Mouse (Mus musculus) spleen, postnatal 14 days (tissue): ENCODE data around the gene Gm10647.
"Not testable (repeated sequence)": the region's sequence is repeated elsewhere in the genome, so short reads cannot be mapped to it uniquely, and the experiment has no call there.

Experiments
- DNase-seq, 2 experiments: peaks; one replicate each; pipeline ENCODE4 v3.0.0; 2021 to 2022; ENCODE audit warnings: low spot score in 2 of 2

The Gm10647 gene

DNA sequence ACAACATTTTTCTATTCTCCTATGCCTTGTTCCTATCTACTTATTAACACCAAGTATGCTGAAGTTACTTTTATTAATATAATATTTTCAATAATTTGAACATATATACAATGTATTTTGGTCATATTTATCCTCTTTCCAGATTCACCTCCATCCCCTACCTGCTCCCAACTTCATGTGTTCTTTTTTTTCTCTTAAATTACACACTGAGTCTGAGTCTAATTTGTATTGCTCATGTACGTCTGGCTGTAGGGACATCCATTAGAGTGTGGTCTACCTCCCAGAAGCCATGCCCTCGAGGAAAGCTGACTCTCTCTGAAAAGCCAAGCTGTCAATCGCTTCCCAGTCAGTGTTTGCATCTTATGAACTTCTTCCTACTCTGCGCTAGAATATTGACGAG is at the start of gene Gm10647:
Gene Gm10647, plus strand, starts transcription at position 301 of the 400 bp plus-strand sequence.
- no peak for DNase-seq

DNA sequence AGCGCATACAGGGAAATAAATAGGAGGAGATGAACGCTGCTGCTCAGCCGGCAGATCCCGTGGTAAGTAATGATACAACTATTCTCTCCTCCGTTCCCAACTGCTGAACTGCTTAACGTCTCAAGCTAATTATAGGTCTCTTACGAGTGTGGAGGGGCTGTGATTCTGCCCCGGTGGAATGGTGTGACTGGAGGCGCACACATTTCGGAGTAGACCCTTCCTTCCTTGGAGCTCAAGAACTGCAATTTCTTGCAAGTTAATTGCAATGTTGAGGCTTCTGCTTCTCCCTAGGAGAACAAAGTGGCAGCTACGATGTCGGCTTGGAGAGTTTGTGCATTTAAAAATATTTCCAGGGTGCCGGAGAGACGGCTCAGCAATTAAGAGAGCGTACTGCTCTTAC is 48.4 kb upstream of the Gm10647 start:
- no peak for DNase-seq

DNA sequence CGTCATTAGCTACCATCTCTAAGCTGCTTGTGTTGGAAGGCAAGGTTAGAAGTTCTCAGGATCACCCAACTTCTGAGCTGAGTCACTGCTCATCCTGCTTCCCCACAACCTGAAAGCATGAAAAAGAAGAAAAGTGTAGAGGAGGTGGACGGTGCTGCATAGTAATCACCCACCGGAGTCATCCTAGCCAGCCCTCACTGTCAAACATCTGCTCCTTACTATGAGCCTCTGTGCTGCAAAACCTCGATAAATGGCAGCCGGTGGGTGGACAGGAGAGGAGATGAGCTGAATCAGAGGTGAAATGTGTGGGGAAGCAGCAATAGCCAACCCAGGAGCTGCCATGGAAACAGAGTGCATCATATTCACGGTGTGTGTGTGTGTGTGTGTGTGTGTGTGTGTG is 44.0 kb upstream of the Gm10647 start:
- DNase-seq, result no peak

DNA sequence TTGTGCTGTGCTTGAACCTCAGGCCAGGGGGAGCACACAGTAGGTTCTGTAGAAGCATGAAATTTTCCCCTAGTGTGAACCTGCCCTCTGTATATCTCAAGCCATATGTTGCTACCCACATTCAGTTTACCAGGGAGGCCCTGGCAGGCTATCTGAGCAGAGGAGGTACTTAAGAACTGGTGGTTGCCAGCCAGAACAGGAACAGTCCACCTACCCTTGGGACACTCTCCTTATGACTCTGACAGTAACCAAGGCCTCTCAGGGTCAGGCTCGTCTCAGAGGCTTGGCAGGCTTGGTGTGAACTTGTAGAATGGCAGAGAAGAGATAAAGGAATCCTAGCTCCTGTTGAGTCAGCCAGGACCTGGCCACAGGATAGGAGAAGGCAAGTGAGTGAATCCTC is 35.8 kb upstream of the Gm10647 start:
- no peak for DNase-seq

DNA sequence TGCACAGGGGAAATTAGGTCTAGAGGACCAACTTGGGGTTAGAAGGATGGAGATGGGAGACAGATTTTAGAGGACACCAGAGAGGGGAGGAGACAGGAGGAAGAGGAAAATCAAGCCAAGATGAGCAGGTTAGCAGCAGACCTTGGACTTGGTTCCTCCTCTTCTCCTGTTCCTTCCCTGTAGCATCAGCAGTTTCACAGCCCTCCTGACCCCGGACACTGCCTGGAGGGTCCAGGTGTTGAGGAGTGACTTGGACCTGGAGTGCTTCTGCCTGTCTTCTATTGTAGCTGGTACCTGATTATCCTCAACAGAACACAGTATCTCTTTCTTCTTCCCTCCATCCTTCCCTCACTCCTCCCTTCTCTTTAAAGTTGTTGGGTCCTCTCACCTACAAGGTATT is 28.1 kb upstream of the Gm10647 start:
- no peak for DNase-seq

DNA sequence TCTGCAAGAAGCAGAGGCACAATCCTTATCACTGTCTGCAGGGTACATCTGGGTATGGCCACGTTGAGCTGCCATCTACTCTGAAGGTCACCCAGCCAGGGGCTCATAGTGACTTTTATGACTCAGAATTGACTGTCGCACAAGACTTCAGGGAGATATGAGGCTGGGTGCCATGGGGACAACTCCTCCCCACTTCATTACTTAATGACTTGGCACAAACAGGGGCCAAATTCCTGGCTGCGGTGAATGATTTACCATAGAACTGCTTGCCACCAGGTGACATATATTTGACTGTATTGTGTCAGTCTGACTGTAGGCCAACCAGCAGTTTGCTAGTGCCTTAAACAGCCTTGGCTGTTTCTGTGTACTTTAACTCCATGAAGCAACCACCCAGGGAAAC is 27.6 kb upstream of the Gm10647 start:
- no peak for DNase-seq

DNA sequence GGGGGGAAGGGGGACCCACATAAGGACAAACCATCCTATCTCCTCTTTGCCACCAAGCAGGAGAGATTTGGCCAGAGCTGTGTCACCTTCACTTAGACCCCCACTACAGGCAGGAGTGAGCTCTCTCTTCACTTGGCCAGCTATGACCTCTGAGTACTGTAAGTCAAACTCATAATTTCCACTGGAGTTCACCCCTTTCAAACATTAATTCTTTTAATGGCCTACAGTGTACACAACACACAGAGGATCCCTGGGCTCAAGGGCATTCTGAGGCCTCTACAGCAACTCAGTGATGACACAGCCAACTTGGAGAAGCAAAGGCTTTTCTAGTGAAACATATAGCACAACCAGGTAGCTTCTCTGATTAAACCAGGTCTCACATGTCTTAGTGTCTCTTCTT is 26.1 kb upstream of the Gm10647 start:
- no peak for DNase-seq

DNA sequence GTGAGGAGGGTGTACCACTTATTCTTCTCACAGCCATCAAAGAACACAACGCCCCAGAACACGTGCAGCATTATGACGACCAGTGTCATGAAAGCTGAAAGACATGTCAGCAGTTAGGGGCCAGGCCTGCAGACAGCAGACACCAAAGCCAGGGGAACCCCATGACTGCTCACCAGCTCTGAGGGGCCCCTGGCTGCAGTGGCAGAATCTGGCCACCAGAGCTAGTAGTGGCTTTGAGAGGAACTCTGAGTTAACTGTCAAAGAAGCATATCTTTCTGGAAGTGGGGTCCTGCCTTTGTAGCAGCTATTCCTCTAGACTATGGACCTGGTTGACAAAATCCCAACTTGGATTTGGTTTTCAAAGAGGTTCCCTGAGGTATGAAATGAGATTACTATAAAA is 12.3 kb upstream of the Gm10647 start:
- peak in 1 of 2 experiments; percentile 25 for DNase-seq

DNA sequence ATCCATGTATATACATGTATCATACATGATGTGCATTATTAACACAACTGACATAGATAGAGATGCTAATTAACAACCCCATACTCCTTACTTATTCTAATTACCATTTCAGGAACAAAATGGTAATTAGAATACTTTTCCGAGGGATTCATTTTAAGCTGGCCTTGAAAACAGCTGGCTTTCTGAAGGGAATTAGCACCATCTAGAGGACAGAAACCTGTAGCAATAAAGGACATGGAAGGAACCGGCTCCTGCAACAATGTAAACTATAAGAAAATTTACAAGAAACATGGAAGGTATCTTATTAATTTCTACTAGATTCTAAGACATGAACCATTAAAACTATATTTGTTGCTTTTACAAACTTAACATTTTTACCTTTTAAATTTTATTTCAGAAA is 9.0 kb upstream of the Gm10647 start:
- no peak for DNase-seq

DNA sequence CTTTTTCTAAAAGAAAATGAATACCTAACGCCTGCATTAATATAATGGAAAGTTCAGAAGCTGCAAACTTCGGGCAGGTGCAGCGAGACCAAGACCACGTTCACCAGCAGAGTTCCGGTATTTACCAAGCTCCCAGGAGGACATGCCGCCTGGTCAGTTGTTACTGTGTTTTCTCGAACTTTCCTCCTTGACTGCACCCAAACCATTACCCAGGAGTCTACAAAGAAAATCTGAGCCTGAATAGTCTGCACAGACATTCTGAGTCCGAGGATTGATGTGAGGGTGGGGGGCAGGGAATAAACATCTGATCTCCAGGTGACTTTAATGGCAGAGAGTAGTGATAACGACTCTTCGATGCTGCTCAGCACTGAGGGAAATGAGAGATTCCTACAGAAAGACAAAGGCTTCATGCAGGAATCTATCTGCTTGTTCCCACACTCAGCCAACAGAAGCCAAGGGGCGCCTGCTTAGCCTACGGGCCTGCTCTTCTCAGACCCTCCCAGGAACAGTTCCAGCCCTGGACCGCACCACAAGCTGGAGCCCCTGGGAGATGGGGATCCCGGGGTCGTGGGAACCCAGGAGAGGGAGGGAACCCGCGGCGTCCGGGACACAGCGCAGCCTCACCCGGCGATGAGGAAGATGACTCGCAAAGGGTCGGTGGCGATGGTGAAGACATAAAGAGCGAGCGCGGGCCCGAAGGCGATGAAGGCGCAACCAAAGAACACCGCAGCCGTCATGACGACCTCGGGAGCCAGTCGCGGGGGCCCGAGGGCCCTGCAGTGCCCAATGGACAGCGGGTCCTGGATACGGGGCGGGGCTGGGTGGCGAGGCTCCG is 2.0 kb upstream of the Gm10647 start:
- no peak for DNase-seq

DNA sequence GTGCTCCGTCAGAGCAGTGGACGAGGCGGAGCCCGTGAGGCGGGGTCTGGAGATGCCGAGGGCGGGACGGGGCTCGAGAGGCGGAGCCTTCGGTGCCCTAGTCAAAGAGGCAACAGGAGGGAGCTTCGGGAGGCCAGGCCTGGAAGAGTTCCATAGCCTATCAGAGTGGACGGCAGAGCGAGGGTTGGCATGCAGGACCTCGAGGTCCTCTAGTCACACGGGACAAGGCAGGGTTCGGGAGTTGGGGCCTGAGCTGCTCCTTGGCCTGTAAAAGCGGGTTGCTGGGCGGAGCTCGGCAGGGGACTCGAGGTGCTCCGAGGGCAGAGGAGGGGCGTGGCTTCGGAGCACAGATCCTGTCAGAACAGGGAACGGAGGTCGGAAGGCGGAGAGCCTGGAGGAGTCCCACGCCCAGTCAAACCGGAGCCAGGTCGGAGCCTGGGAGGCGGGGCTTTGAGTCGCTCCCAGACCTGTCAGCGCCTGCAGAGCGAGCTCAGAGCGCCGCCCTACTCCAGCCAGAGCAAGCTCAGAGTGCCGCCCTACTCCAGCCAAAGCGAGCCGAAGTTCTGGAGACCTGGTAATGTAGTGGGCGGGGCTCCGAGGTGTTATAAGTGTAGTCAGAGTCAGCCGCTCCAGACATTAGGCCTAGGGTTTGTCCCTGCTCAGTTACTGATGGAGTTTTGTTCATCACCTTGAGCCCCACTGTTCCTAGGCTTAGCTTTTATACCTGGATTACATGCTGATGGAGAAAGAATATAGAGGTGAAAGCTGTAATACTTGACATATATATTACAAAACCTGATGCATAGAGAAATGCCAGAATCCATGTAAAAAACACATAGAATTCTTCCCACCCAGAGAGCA is 1.1 kb upstream of the Gm10647 start, which contains the start of gene Aph1b:
Gene Aph1b, minus strand, starts transcription at position 27 of the 861 bp plus-strand sequence.
- peak; percentile 77 for DNase-seq

DNA sequence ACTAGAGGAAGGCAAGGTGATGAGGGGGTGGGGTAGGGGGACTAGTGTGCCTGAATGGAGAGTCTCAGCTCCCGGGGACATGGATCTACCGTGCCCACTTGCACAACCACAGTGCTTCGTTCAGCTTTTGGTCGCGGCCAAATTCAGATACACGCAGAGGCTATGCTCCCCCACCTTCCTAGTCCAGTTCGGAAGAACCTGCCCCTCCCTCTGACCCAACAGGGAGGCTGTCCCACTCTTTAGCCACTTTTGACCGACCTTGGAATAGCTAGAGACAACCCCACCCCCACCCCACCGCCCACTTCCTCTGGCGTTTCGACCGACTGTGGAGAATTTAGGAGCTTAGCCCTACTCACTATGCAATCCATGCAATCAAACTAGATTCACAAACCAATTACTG is 5.1 kb downstream of the Gm10647 start:
- no peak for DNase-seq

DNA sequence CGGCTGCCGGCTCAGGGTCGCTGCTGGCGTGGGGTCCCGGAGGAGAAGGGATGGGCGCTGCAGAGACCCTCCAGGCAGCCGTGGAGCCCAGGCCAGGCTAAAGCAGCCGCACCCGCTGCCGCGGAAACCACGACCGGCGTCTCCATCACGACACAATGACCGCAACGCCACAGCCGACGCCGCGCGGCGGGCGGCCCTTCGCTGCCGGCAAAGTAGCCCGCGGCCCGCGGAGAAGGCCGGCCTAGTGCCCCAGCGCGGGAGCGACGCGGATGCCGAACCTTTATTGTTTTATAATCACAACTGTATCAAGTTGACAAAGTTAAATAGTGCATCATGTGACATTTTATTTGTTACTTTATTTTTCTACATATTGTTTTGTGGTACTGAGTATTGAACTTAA is 9.1 kb downstream of the Gm10647 start:
- DNase-seq, result not testable (repeated sequence)

DNA sequence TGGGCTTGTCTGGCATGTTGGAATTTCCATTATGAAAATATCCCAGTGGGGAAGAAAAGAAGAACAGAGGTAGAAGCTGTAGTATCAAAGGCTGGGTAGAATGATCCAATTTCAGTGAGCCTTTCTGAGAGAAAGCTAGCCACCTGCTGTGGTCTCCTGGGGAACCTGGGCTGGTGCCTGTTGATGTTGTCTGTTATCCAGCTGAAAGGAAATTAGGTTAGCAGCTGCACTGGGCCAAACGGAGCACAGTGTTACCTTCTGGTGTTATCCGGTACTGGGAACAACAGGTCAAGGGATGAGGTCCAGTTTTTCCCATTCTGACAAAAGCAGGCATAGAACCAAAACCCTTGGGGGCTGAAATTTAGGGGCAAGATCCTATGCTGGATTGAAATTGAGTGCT is 16.6 kb downstream of the Gm10647 start:
- DNase-seq, result no peak

DNA sequence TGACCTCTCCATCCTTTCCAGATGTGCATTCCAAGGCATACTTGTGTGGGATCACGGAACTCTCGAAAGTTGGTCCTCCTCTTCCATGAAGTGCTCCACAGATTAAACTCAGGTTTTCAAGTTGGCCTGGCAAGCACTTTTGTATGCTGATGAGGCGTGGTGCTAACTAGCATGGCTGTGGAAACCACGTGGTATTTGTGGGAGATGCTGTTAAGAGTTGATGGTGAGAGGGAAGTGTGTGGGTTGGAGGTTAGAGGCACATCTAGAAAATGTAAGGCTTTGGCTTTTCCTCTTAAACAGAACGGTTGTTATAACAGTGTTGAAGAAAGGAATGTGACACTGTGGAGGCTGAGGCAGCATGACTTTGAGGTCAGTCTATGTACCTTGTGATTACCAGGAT is 24.2 kb downstream of the Gm10647 start:
- DNase-seq, result no peak

DNA sequence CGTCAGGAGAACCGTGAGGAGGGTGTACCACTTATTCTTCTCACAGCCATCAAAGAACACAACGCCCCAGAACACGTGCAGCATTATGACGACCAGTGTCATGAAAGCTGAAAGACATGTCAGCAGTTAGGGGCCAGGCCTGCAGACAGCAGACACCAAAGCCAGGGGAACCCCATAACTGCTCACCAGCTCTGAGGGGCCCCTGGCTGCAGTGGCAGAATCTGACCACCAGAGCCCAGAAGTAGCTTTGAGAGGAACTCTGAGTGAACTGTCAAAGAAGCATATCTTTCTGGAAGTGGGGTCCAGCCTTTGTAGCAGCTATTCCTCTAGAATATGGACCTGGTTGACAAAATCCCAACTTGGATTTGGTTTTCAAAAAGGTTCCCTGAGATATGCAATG is 25.4 kb downstream of the Gm10647 start:
- not testable (repeated sequence) for DNase-seq

DNA sequence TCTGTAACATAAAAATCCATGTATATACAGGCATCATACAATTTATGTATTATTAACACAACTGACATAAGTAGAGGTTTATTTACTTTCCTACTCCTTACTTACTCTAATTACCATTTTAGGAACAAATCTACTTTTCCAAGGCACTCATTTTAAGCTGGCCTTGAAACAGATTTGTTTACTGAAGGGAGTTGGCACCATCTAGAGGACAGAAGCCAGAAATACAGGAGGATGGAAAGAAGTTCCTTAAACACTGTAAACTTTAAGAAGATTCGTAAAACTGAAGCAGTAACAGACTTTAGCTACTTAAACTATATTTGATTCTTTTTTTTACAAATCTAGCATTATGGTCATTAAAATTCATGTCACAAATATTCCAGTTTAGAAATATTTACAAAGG is 29.2 kb downstream of the Gm10647 start:
- no peak for DNase-seq

DNA sequence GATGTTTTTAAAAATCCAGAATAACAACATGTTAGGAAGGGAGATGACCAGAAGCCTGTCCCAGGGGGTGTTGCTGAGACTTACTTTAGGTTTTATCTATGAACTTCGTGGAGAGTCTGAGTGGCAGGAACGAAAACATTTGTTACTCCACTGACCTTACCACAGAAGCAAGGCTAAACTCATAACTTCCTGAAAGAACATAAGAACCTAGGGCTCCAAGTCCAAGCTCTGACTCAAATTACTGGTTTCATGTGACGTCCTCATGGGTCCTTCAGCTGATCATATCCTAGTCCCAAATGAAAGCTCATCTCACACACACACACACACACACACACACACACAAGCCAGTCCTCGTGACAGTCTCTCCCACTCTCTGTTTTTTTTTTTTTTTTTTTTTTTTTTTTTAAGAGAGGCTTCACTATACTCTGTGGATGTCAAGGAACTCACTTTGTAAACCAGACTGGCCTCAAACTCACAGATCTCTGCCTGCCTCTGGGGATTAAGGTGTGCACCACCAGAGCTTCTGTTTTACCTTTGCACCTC is 35.6 kb downstream of the Gm10647 start:
- no peak for DNase-seq

DNA sequence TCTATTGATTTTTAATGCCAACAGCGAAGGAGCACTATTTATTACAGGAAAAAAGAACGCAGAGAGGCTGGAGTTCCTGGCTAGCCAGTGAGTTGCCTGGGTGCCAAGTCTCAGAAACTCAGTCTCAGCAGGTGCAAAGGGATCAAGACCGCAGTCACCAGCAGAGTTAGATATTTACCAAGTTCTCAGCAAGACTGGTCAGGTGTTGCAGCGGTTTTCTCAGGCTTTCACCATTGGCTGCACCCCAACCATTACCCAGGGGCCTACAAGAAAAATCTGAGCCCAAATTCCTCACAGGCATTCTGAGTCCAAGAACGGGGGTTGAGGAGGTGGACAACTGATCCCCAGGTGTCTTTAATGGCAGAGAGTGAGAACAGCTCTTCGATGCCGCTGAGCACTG is 37.0 kb downstream of the Gm10647 start:
- DNase-seq, result no peak

DNA sequence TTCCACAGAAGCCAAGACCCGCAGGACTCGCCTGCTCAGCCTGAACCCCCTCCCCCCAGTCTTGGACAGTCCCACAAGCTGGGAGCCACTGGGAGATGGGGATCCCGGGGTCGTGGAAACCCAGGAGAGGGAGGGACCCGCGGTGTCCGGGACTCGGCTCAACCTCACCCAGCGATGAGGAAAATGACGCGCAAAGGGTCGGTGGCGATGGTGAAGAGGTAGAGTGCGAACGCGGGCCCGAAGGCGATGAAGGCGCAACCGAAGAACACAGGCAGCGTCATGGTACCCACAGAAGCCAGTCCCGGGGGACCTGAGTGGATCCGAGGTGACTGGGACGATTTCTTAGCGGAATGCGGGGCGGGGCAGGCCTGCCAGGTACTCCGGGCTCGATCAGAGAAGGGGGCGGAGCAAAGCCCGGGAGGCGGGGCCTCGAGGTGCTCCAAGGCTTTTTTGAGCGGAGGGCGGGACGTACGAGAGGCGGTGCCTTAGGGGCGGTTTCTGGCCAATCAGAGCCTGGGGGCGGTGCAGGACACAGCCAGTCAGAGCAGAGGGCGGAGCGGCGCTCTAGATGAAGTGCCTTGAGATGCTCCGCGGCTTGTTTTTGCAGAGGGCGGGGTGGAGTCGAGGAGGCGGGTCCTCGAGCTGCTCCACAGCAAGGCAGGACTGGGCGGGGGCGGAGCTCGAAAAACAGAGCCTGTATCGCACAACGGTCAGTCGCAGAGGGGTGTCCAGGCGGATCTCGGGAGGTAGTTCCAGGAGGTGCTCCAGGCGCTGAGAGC is 37.7 kb downstream of the Gm10647 start, which contains the start of gene Aph1c:
Gene Aph1c, minus strand, starts transcription at position 409 of the 779 bp plus-strand sequence.
- peak; percentile 98 for DNase-seq

DNA sequence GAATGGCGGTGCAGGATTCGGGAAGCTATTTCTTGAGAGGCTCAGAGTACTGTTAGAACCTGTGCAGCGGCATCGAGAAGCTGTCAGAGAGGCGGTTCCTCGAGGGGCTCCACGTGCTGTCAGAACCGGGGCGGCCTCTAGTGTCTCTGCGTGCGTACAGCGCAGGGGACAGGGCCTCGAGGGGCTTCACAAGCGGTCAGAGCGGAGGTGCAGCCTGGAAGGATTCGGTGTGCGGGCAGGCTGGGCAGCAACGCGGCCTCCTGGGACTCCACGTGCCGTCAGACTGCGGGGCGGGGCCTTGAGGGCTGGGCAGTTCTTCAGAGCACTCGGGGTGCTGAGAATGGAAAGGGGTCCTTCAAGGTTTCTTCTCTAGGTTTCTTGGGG is 38.2 kb downstream of the Gm10647 start:
- DNase-seq, result peak in 1 of 2 experiments; percentile 29

DNA sequence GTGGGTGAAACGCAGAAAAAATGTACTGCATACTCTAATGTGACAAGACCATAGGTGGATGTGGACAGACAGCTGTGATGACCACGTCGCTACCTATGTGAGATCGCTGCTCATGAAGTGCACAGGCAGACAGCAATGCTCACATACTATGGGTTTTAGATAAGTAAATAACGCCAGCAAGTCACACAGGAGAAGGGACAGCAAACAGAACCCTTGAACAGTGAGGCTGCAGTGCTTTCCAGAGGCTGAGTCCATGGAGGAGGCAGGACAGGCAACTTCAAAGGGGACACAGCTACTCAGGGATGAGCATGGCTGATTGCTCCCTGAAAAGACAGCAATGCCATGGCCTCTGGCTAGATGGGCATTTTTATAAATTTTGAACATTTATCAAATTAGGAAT is 50.0 kb downstream of the Gm10647 start:
- no peak for DNase-seq
